Mouse (Mus musculus): ENCODE results near the gene Slc24a2. TPM values are rescaled to one million over a fixed set of nuclear protein-coding genes. Genes with fewer than 3 reads are reported as not detected.

Slc24a2 gene
- polyA plus RNA-seq, 1 experiment, result 0.30 TPM

- Histone ChIP-seq H3K4me3 (replicated peaks; ENCODE audit: extremely low read depth, low read depth, low read length) (no peak overlapping the region), H3K4me1 (ENCODE audit: control insufficient read depth, insufficient read depth, low read length) (no peaks in the 10 kb centered on the region)
- WGBS, result 67% methylated on average over 6 of the region's 6 CpGs
- TF ChIP-seq CTCF (IDR thresholded peaks at IDR 0.05; ENCODE audit: insufficient read depth, low read length) (no peak), POLR2A (IDR thresholded peaks at IDR 0.05; ENCODE audit: borderline replicate concordance, extremely low read depth, low read depth, low read length) (no peak)
- no peak for DNase-seq
Measured at GRCm38 (mm10) chr4:87062771-87063253, 167.5 kb downstream of the Slc24a2 start.

- DNase-seq, result no peak
- no peak overlapping the region for H3K4me3 ChIP-seq (replicated peaks; ENCODE audit: extremely low read depth, low read depth, low read length)
Measured at GRCm38 (mm10) chr4:87061696-87062095, 168.6 kb downstream of the Slc24a2 start.

GRCm38 (mm10) chr4:87057572-87057971 is 172.7 kb downstream of the Slc24a2 start:
- TF ChIP-seq POLR2A (IDR thresholded peaks at IDR 0.05; ENCODE audit: borderline replicate concordance, extremely low read depth, low read depth, low read length), result no peak
- no peak for TF ChIP-seq CTCF (IDR thresholded peaks at IDR 0.05; ENCODE audit: insufficient read depth, low read length)
- 72% methylated on average over 3 of the region's 3 CpGs for WGBS

More at GRCm38 (mm10) chr4:87061696-87062095, 168.6 kb downstream of the Slc24a2 start:
- no peaks in the 10 kb centered on the region for H3K4me1 ChIP-seq (ENCODE audit: control insufficient read depth, insufficient read depth, low read length)
- 82% methylated on average over 2 of the region's 2 CpGs for WGBS
- TF ChIP-seq CTCF (IDR thresholded peaks at IDR 0.05; ENCODE audit: insufficient read depth, low read length) (no peak), POLR2A (IDR thresholded peaks at IDR 0.05; ENCODE audit: borderline replicate concordance, extremely low read depth, low read depth, low read length) (no peak)

DNA sequence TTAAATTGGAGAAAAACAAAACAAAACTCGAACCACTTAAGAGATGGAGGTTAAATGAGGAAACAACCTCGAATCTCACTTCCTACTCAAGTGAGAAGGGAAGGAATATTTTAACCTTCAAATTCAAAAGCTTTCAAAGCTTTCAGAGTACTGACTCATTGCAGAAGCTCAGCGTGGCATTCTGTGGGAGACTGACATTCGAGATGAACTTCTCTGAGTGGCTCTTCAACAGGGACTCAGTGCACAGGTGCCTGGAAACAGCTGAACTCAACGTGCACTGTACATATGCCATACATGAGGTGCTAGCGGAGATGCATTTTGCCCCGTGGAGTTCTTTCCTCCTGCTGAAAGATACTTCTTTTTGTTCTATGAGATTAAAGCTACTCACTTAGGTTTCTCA is 174.5 kb downstream of the Slc24a2 start:
- 54% methylated on average over 7 of the region's 7 CpGs for WGBS
- Histone ChIP-seq H3K4me3 (replicated peaks; ENCODE audit: extremely low read depth, low read depth, low read length) (no peak overlapping the region), H3K4me1 (ENCODE audit: control insufficient read depth, insufficient read depth, low read length) (no peaks in the 10 kb centered on the region)
- DNase-seq, result no peak
- TF ChIP-seq POLR2A (IDR thresholded peaks at IDR 0.05; ENCODE audit: borderline replicate concordance, extremely low read depth, low read depth, low read length) (no peak), CTCF (IDR thresholded peaks at IDR 0.05; ENCODE audit: insufficient read depth, low read length) (no peak)

More at GRCm38 (mm10) chr4:87057572-87057971, 172.7 kb downstream of the Slc24a2 start:
- no peak for DNase-seq
- Histone ChIP-seq H3K4me1 (ENCODE audit: control insufficient read depth, insufficient read depth, low read length) (no peaks in the 10 kb centered on the region), H3K4me3 (replicated peaks; ENCODE audit: extremely low read depth, low read depth, low read length) (no peak overlapping the region)

- TF ChIP-seq CTCF (IDR thresholded peaks at IDR 0.05; ENCODE audit: insufficient read depth, low read length), result no peak
- TF ChIP-seq POLR2A (IDR thresholded peaks at IDR 0.05; ENCODE audit: borderline replicate concordance, extremely low read depth, low read depth, low read length), result no peak
- DNase-seq, result no peak
- Histone ChIP-seq H3K4me1 (ENCODE audit: control insufficient read depth, insufficient read depth, low read length) (no peaks in the 10 kb centered on the region), H3K4me3 (replicated peaks; ENCODE audit: extremely low read depth, low read depth, low read length) (no peak overlapping the region)
- WGBS, result 94% methylated on average over 5 of the region's 5 CpGs
Measured at GRCm38 (mm10) chr4:87052881-87053280, 177.4 kb downstream of the Slc24a2 start.

DNA sequence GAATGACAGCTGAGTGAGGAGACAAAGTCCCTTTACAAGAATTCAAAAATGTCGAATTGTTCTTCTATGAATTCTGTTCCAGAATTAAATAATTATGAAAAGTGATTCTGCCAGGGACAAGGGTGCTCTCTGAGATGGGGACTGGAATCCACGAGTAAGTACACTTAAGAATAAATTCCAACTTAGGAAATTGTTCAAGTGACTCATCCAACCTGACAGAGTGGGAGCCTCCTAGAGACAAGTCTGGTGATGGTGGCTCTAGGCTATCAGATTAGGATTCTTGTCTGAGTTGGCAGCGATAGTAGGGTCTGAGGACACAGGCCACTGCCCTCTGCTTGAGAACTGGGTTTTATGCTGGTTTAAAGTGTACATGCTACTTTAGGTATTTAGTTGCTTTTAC is 181.2 kb downstream of the Slc24a2 start:
- TF ChIP-seq POLR2A (IDR thresholded peaks at IDR 0.05; ENCODE audit: borderline replicate concordance, extremely low read depth, low read depth, low read length), result no peak
- no peak for TF ChIP-seq CTCF (IDR thresholded peaks at IDR 0.05; ENCODE audit: insufficient read depth, low read length)
- H3K4me1 ChIP-seq (ENCODE audit: control insufficient read depth, insufficient read depth, low read length), result no peaks in the 10 kb centered on the region
- no peak for DNase-seq
- H3K4me3 ChIP-seq (replicated peaks; ENCODE audit: extremely low read depth, low read depth, low read length), result no peak overlapping the region
- WGBS, result 74% methylated on average over 3 of the region's 3 CpGs

DNA sequence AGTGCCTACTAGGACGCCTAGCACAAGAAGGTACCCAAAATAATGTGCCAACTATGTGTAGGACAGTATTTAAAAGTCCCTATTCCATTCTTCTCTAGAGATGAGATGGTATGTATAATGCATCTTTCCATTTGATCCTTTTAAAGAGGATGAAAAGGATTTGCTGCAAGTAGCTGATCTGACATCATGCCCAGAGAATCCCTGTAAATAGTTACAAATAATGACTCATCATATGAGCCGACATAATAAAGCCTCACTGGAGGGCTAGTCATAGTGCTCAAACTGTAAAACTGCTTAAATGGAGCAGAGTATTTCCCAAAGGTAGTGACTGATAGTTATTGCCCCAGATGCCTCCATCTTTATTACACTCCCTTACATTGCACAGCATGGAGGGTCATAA is 183.1 kb downstream of the Slc24a2 start:
- Histone ChIP-seq H3K4me3 (replicated peaks; ENCODE audit: extremely low read depth, low read depth, low read length) (no peak overlapping the region), H3K4me1 (ENCODE audit: control insufficient read depth, insufficient read depth, low read length) (no peaks in the 10 kb centered on the region)
- 69% methylated on average over 2 of the region's 2 CpGs for WGBS
- TF ChIP-seq CTCF (IDR thresholded peaks at IDR 0.05; ENCODE audit: insufficient read depth, low read length) (no peak), POLR2A (IDR thresholded peaks at IDR 0.05; ENCODE audit: borderline replicate concordance, extremely low read depth, low read depth, low read length) (no peak)
- no peak for DNase-seq

DNA sequence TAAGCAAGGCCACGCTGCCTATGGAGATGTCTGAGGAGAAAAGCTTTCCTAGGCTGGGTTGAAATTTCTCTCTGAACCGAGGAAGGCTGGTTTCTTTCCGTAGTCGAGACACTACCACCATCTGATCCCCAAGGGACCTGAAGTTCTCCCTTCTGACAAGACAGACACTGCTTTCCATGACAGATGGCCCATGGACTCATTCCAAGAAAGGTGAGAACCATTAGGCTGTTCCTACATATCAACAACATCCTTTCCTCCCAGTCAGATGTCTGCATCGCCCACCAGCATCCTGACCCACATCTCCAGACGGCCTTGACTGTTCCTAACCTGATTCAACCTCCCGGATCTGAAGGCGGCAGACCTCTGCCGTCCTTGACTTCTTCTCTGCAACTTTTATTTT is 187.0 kb downstream of the Slc24a2 start:
- no peak for TF ChIP-seq CTCF (IDR thresholded peaks at IDR 0.05; ENCODE audit: insufficient read depth, low read length)
- TF ChIP-seq POLR2A (IDR thresholded peaks at IDR 0.05; ENCODE audit: borderline replicate concordance, extremely low read depth, low read depth, low read length), result no peak
- no peaks in the 10 kb centered on the region for H3K4me1 ChIP-seq (ENCODE audit: control insufficient read depth, insufficient read depth, low read length)
- WGBS, result 83% methylated on average over 9 of the region's 9 CpGs

GRCm38 (mm10) chr4:87041412-87041997 is 188.8 kb downstream of the Slc24a2 start:
- DNase-seq, result no peak
- TF ChIP-seq CTCF (IDR thresholded peaks at IDR 0.05; ENCODE audit: insufficient read depth, low read length), result no peak
- TF ChIP-seq POLR2A (IDR thresholded peaks at IDR 0.05; ENCODE audit: borderline replicate concordance, extremely low read depth, low read depth, low read length), result no peak
- no peak overlapping the region for H3K4me3 ChIP-seq (replicated peaks; ENCODE audit: extremely low read depth, low read depth, low read length)
- 61% methylated on average over 7 of the region's 7 CpGs for WGBS
- H3K4me1 ChIP-seq (ENCODE audit: control insufficient read depth, insufficient read depth, low read length), result no peaks in the 10 kb centered on the region; the same call in 1 of the 2 replicates

More for the DNA sequence above, 187.0 kb downstream of the Slc24a2 start:
- H3K4me3 ChIP-seq (replicated peaks; ENCODE audit: extremely low read depth, low read depth, low read length), result no peak overlapping the region
- no peak for DNase-seq

DNA sequence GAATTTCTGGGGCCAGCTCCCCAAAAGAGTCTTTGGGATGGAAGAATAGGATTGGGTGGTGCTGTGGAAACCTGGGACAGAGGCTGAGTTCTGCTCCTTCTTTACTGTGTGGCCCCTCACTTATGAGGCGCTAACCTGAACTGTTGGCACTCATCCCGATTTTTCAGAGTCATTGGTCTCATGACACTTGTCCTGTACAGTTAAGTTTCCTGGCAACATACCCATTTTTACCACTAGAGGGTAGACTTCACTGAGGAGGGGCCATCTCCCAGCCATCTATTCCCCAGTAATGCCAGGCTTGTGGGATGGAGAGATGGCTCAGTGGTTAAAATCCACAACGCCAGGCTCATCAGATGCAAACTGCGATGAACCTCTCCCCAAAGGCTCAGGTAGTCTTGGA is 192.7 kb downstream of the Slc24a2 start:
- Histone ChIP-seq H3K4me3 (replicated peaks; ENCODE audit: extremely low read depth, low read depth, low read length) (no peak overlapping the region), H3K4me1 (ENCODE audit: control insufficient read depth, insufficient read depth, low read length) (no peaks in the 10 kb centered on the region; the same call in 1 of the 2 replicates)
- DNase-seq, result no peak
- WGBS, result 71% methylated on average over 4 of the region's 4 CpGs
- TF ChIP-seq POLR2A (IDR thresholded peaks at IDR 0.05; ENCODE audit: borderline replicate concordance, extremely low read depth, low read depth, low read length) (no peak), CTCF (IDR thresholded peaks at IDR 0.05; ENCODE audit: insufficient read depth, low read length) (no peak)
